Mouse (Mus musculus): ENCODE results near the gene Vstm2b. TPM values are rescaled to one million over a fixed set of nuclear protein-coding genes. Genes with fewer than 3 reads are reported as not detected.

Gene Vstm2b
- polyA plus RNA-seq, 1 experiment = not detected

GRCm38 (mm10) chr7:40939371-40939770 lies 41.2 kb downstream of the Vstm2b start:
- no peaks in the 10 kb centered on the region for H3K79me2 ChIP-seq (ENCODE audit: control insufficient read depth, insufficient read depth)
- no peak overlapping the region for H3K4me2 ChIP-seq (ENCODE audit: low read depth)
- H3K36me3 ChIP-seq (ENCODE audit: control insufficient read depth, insufficient read depth) = no peaks in the 10 kb centered on the region
- no peak overlapping the region for H3K4me3 ChIP-seq
- H3K27me3 ChIP-seq (ENCODE audit: control insufficient read depth, insufficient read depth, insufficient read length) = no peaks in the 10 kb centered on the region
- no peak overlapping the region for H3ac ChIP-seq (ENCODE audit: control insufficient read depth, insufficient read length)
- TF ChIP-seq REST (IDR thresholded peaks at IDR 0.05; ENCODE audit: insufficient read depth, insufficient read length) = no peak
- no peak for TF ChIP-seq CEBPB (IDR thresholded peaks at IDR 0.05; ENCODE audit: insufficient read depth, poor library complexity, severe bottlenecking)
- no peak for TF ChIP-seq MAX (IDR thresholded peaks at IDR 0.05; ENCODE audit: low read depth)
- TF ChIP-seq MYOG (IDR thresholded peaks at IDR 0.05; ENCODE audit: control insufficient read depth in 1 of 3, insufficient read depth in 1 of 3, insufficient read length in 2 of 3, low read depth in 2 of 3) = no peak
- TF ChIP-seq TCF12 (IDR thresholded peaks at IDR 0.05; ENCODE audit: insufficient read depth, poor library complexity, severe bottlenecking) = no peak
- no peak for TF ChIP-seq TCF3 (IDR thresholded peaks at IDR 0.05; ENCODE audit: insufficient read length, low read depth)
- TF ChIP-seq MYOD1 (IDR thresholded peaks at IDR 0.05; ENCODE audit: control insufficient read depth in 1 of 3, insufficient read length in 2 of 3, low read depth in 2 of 3) = no peak

GRCm38 (mm10) chr7:40942233-40942935 lies 44.3 kb downstream of the Vstm2b start:
- Histone ChIP-seq H3K4me2 (ENCODE audit: low read depth) (no peak overlapping the region), H3K27me3 (ENCODE audit: control insufficient read depth, insufficient read depth, insufficient read length) (no peaks in the 10 kb centered on the region), H3K4me3 (no peak overlapping the region), H3K36me3 (ENCODE audit: control insufficient read depth, insufficient read depth) (no peaks in the 10 kb centered on the region), H3ac (ENCODE audit: control insufficient read depth, insufficient read length) (no peak overlapping the region), H3K79me2 (ENCODE audit: control insufficient read depth, insufficient read depth) (no peaks in the 10 kb centered on the region)
- no peak for TF ChIP-seq USF1 (IDR thresholded peaks at IDR 0.05; ENCODE audit: low read depth)
- no peak for TF ChIP-seq REST (IDR thresholded peaks at IDR 0.05; ENCODE audit: insufficient read depth, insufficient read length)
- TF ChIP-seq MYOG (IDR thresholded peaks at IDR 0.05; ENCODE audit: control insufficient read depth in 1 of 3, insufficient read depth in 1 of 3, insufficient read length in 2 of 3, low read depth in 2 of 3) = no peak
- no peak for TF ChIP-seq POLR2AphosphoS2 (IDR thresholded peaks at IDR 0.05; ENCODE audit: insufficient read length, low read depth)
- TF ChIP-seq TCF3 (IDR thresholded peaks at IDR 0.05; ENCODE audit: insufficient read length, low read depth) = no peak
- TF ChIP-seq POLR2A (IDR thresholded peaks at IDR 0.05; ENCODE audit: insufficient read length, low read depth) = no peak
- TF ChIP-seq MYOD1 (IDR thresholded peaks at IDR 0.05; ENCODE audit: control insufficient read depth in 1 of 3, insufficient read length in 2 of 3, low read depth in 2 of 3) = no peak
- no peak for TF ChIP-seq CEBPB (IDR thresholded peaks at IDR 0.05; ENCODE audit: insufficient read depth, poor library complexity, severe bottlenecking)
- no peak for TF ChIP-seq MAX (IDR thresholded peaks at IDR 0.05; ENCODE audit: low read depth)
- no peak for TF ChIP-seq E2F4 (IDR thresholded peaks at IDR 0.05; ENCODE audit: insufficient read depth)
- TF ChIP-seq TCF12 (IDR thresholded peaks at IDR 0.05; ENCODE audit: insufficient read depth, poor library complexity, severe bottlenecking) = no peak

Other genes with a start within 250 kb of the Vstm2b start
- gene 4930433I11Rik, start 89.2 kb downstream of the Vstm2b start, polyA plus RNA-seq (2012; fragmentation: generic; extraction: Trizol) = not detected
- gene Gm4884, start 134.4 kb downstream of the Vstm2b start, polyA plus RNA-seq (2012; fragmentation: generic; extraction: Trizol) = not detected